Mouse (Mus musculus) heart, embryonic 15.5 days (tissue): ENCODE results near the gene Sort1. TPM values are rescaled to one million over a fixed set of nuclear protein-coding genes. Genes with fewer than 3 reads are reported as not detected.

ENCODE experiments used
- ATAC-seq: fragments of 200-750 bp; cut with Nextera tagmentation; replicated peaks from 2 replicates; pipeline ENCODE4 v1.8.0; 2017; ENCODE audit warnings: low read depth, moderate TSS enrichment; ENCODE audit not compliant: insufficient number of reproducible peaks, insufficient read depth, low FRiP score
- H3K27ac ChIP-seq: fragments of 300-500 bp; sonication (generic); 2 replicates; pipeline ENCODE4 v1.5.1; 2015; ENCODE audit warnings: mild to moderate bottlenecking, inconsistent platforms
- H3K27me3 ChIP-seq: fragments of 300-500 bp; sonication (generic); 2 replicates; pipeline ENCODE4 v1.6.1; 2015; ENCODE audit warnings: inconsistent platforms
- H3K36me3 ChIP-seq: fragments of 300-500 bp; sonication (generic); 2 replicates; pipeline ENCODE4 v1.6.1; 2015; ENCODE audit warnings: mild to moderate bottlenecking, inconsistent platforms
- H3K4me1 ChIP-seq: fragments of 300-500 bp; sonication (generic); replicated peaks from 2 replicates; pipeline ENCODE4 v1.6.1; 2015; ENCODE audit warnings: inconsistent platforms
- H3K4me2 ChIP-seq: fragments of 300-500 bp; sonication (generic); 2 replicates; pipeline ENCODE4 v1.6.1; 2015; ENCODE audit warnings: inconsistent platforms, mild to moderate bottlenecking, moderate library complexity
- H3K4me3 ChIP-seq: fragments of 300-500 bp; sonication (generic); 2 replicates; pipeline ENCODE4 v1.5.1; 2015; ENCODE audit warnings: mild to moderate bottlenecking, inconsistent platforms
- H3K9ac ChIP-seq: fragments of 300-500 bp; sonication (generic); 2 replicates; pipeline ENCODE4 v1.6.1; 2015; ENCODE audit warnings: mild to moderate bottlenecking, inconsistent platforms
- H3K9me3 ChIP-seq: fragments of 300-500 bp; sonication (generic); replicated peaks from 2 replicates; pipeline ENCODE4 v1.6.1; 2016; ENCODE audit warnings: inconsistent platforms
- WGBS: fragments of 180-500 bp; shearing (Covaris S2); methylation state at CpG from one replicate; pipeline ENCODE4 v1.1.7; 2015; ENCODE audit warnings: mixed read lengths; 5-methylcytosine and 5-hydroxymethylcytosine counted together
- polyA plus RNA-seq: library from polyadenylated mRNA; unstranded; fragments of >200 nt; fragmentation: Nextera tagmentation; extraction: Ambion mirVana; gene quantifications from 2 replicates; pipeline ENCODE4 v1.2.1, GENCODE M21; 2015

Gene Sort1
- polyA plus RNA-seq, 1 experiment from 2014 or later, result 10.2 TPM

DNA sequence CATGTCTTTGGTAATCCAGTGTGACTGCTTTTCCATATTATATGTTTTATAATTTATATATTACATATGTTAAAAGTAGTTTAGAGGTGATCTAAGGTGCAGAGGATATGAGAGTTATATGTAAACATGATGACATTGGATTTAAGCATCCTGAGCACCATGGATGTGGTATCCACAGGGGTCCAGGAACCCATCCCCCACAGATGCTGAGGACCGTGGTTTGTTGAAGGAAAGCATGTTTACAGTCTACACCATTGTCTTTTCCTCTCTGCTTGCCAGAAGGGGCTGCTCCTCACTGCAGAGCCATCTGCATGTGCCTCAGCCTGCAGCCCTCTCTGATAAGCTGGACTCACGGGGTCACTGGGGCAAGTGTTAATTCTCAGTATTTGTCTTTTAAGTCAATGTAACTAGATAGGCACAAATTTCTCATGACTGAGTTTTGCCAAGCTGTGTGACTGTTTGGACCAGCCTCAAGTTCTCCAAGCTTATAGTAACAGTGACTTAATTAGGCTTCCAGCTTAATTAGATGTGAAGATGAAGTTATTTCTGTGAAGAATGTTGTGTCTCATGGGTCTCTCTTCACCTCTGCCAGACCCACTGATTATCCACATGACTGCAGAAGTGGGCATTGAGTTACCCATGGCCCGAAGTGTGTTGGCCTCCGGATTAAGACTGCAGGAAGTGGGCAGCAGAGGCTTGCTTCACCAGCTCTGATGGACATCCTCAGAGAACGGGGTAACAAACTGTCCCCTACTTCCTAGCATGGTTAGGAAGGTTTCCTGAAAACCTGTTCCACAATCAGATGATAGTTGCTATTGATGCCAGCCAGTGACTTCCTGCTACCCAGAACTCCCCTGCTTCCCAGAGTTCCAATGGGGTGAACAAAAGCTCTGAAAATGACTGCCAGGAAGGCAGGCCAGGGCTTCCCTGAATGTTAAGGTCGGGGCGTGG lies 14.0 kb downstream of the Sort1 start:
- Histone ChIP-seq H3K36me3 (no peaks in the 10 kb centered on the region), H3K9me3 (no peaks in the 10 kb centered on the region), H3K9ac (no peak overlapping the region), H3K4me3 (no peak overlapping the region), H3K4me1 (peaks cover 46% of the 10 kb centered on the region), H3K4me2 (no peak overlapping the region), H3K27me3 (no peaks in the 10 kb centered on the region), H3K27ac (peak overlapping the region; percentile 20)
- ATAC-seq, result no peak; the same call in 1 of the 2 replicates
- 52% methylated on average over 7 of the region's 7 CpGs for WGBS

GRCm38 (mm10) chr3:108300455-108301030 lies 16.7 kb downstream of the Sort1 start:
- H3K4me2 ChIP-seq, result no peak overlapping the region
- no peaks in the 10 kb centered on the region for H3K36me3 ChIP-seq
- H3K27me3 ChIP-seq, result no peaks in the 10 kb centered on the region
- WGBS, result 83% methylated on average over 6 of the region's 6 CpGs
- no peak overlapping the region for H3K9ac ChIP-seq
- H3K4me1 ChIP-seq, result peaks cover 30% of the 10 kb centered on the region
- ATAC-seq, result no peak
- H3K27ac ChIP-seq, result no peak overlapping the region
- H3K4me3 ChIP-seq, result no peak overlapping the region
- no peaks in the 10 kb centered on the region for H3K9me3 ChIP-seq

DNA sequence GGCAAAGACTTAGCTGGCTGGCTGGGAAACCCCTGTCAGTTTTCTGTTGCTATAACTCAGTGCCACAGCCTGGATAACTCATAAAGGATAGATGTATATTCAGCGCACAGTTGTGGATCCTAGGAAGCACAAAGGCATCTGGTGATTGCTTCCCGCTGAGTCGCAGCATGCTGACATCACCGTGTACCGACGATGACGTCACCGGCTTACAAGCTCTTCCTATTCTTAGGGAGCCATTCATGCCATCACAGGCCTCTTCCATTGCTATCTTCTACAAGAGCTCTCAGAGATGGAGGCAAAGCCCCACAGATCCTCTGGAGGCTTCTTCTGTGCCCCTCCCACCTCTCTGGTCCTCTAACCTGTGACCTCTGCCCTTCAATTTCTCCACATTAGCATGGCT lies 19.8 kb downstream of the Sort1 start:
- Histone ChIP-seq H3K4me3 (no peak overlapping the region), H3K9ac (no peak overlapping the region), H3K4me2 (no peak overlapping the region), H3K27ac (no peak overlapping the region), H3K9me3 (no peaks in the 10 kb centered on the region), H3K36me3 (no peaks in the 10 kb centered on the region), H3K4me1 (peaks cover 13% of the 10 kb centered on the region), H3K27me3 (no peaks in the 10 kb centered on the region)
- 81% methylated on average over 8 of the region's 8 CpGs for WGBS
- no peak for ATAC-seq

DNA sequence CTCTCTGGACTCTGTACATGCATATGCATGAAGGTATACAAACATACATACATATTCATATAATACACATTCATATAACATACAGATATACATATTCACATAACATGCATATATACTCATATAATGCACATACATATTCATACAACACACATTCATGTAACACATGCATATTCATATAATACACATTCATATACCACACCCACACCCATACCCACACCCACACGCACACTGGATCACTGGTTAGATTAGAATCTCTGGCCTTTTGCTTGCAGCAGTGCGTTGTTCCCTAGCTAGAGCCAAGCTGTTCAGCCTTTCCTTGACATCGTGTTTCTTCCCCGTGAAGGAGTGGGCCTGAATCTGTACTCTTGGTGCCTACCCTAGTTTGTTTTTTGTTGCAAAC lies 20.9 kb downstream of the Sort1 start:
- H3K4me2 ChIP-seq, result no peak overlapping the region
- whole genome bisulfite sequencing, result 83% methylated on average over 4 of the region's 4 CpGs
- ATAC-seq, result no peak
- H3K4me3 ChIP-seq, result no peak overlapping the region
- H3K9ac ChIP-seq, result no peak overlapping the region
- no peaks in the 10 kb centered on the region for H3K36me3 ChIP-seq
- H3K27ac ChIP-seq, result no peak overlapping the region
- H3K4me1 ChIP-seq, result peaks cover 14% of the 10 kb centered on the region
- H3K27me3 ChIP-seq, result no peaks in the 10 kb centered on the region
- no peaks in the 10 kb centered on the region for H3K9me3 ChIP-seq

DNA sequence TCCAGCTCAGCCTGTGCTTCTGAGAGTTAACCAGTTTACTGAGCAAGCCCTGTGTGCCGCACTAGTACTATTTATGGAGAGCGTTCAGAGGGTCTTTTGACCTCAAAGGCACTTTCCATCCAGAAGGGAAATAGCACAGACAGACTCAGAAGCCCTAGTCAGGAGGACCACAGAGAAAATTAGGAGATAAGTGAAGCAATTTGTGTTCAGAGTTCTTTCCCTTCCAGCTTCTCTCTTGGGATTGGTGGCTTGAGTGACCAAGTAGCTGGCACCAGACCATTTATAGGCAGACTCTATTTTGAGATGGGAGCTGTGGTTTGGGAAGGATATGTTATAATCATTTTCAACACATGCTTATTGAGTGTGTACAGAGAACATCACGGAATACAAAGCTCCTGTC lies 22.5 kb downstream of the Sort1 start:
- Histone ChIP-seq H3K36me3 (no peaks in the 10 kb centered on the region), H3K27me3 (no peaks in the 10 kb centered on the region), H3K4me3 (no peak overlapping the region), H3K4me1 (peaks cover 28% of the 10 kb centered on the region), H3K27ac (peak overlapping the region; percentile 81), H3K9ac (0 out of 2 replicates have a peak overlapping the region, but pooled peaks have one; percentile 19), H3K9me3 (no peaks in the 10 kb centered on the region), H3K4me2 (peak overlapping the region; percentile 19)
- WGBS, result 24% methylated on average over 3 of the region's 3 CpGs
- ATAC-seq, result peak; percentile 37; the same call in 1 of the 2 replicates

DNA sequence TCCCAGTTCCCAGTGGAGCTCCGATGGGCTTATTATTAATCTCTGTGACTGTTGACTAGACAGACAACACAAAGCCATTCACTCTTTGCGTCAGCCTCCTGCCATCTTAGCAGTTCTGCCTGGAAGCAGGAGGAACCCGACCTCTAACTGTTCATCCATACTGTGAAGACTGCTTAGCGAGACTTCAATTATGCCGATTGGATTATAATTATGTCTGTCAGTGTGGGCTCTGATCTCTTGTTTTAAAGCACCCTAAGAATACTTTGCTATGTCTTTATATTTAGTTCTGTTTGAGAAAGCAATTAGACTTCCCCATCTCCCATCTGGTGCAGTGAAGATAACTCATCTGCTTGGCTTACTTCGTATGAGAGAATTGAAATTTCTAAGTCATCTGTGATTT lies 23.6 kb downstream of the Sort1 start:
- Histone ChIP-seq H3K27ac (no peak overlapping the region), H3K36me3 (no peaks in the 10 kb centered on the region), H3K4me3 (no peak overlapping the region), H3K4me2 (no peak overlapping the region), H3K4me1 (peaks cover 30% of the 10 kb centered on the region), H3K27me3 (no peaks in the 10 kb centered on the region), H3K9me3 (no peaks in the 10 kb centered on the region), H3K9ac (no peak overlapping the region)
- ATAC-seq, result no peak
- 85% methylated on average over 6 of the region's 6 CpGs for WGBS

DNA sequence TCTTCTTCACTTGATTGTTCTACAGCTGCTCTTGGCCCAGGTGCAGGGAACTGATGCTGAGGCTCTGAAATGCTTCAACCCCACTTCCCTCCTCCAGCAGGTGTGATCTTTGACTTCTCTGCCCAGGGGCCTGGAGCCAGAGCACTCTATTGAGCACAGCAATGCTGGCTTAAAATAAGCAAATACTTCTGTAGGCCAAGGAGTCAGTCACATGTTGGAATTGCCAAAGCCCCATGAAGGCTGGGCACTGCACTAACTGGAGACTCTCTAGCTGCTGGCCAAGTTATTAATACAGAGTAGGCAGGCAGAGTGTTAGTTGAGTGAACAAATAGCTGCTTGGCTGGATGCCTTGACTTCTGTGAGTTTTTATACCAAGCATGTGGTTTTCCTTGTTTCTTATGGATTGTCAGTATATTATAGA lies 27.0 kb downstream of the Sort1 start:
- Histone ChIP-seq H3K36me3 (no peaks in the 10 kb centered on the region), H3K4me3 (no peak overlapping the region), H3K4me2 (no peak overlapping the region), H3K4me1 (peaks cover 36% of the 10 kb centered on the region), H3K9me3 (no peaks in the 10 kb centered on the region), H3K27ac (peak overlapping the region; percentile 66), H3K27me3 (no peaks in the 10 kb centered on the region), H3K9ac (no peak overlapping the region)
- no peak for ATAC-seq

DNA sequence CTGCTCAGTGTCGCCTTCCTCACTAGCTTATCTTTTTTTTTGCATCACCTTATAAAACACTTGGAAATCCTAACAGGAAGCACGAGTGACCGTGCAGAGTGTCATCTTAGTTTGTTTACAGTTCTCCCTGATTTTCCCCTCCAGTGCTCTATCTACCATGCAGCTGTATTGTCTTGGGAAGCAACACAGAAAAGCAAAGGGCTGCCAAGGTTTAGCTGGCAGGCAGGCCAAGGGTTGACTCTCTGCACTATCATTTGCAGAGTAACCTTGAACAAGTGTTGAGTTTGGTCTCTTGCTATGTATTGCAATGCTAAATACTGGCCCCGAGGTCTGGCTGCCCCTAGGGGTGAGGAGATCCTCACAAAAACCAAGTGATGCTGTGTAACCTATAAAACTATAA lies 27.8 kb downstream of the Sort1 start:
- Histone ChIP-seq H3K27ac (no peak overlapping the region), H3K9me3 (no peaks in the 10 kb centered on the region), H3K4me2 (no peak overlapping the region), H3K27me3 (no peaks in the 10 kb centered on the region), H3K4me1 (peaks cover 34% of the 10 kb centered on the region), H3K36me3 (no peaks in the 10 kb centered on the region), H3K9ac (no peak overlapping the region), H3K4me3 (no peak overlapping the region)
- WGBS, result 70% methylated on average over 4 of the region's 4 CpGs
- ATAC-seq, result no peak; the same call in 1 of the 2 replicates

GRCm38 (mm10) chr3:108312414-108312813 lies 28.5 kb downstream of the Sort1 start:
- Histone ChIP-seq H3K4me1 (peaks cover 34% of the 10 kb centered on the region), H3K4me2 (no peak overlapping the region), H3K4me3 (no peak overlapping the region), H3K9me3 (no peaks in the 10 kb centered on the region), H3K27me3 (no peaks in the 10 kb centered on the region), H3K27ac (no peak overlapping the region), H3K9ac (no peak overlapping the region), H3K36me3 (no peaks in the 10 kb centered on the region)
- ATAC-seq, result no peak

DNA sequence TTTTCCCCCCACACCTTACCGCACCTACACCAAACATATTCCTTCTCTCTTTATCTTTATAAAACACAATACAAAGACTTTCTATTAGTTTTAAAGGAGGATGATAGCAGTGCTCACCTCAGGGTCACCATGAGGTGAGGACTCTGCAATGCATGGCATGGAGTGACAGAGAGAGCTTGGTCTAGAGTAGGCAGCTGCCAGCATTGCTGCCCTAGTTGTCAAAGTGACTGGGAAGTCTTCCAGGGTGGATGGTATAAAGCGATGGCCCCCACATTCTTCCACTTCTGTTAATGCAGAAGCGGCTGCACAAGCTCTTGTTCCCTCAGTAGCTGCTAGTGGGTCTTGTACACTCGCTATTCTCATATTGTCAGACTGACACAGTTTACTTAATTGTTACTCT lies 29.3 kb downstream of the Sort1 start:
- Histone ChIP-seq H3K4me3 (no peak overlapping the region), H3K36me3 (no peaks in the 10 kb centered on the region), H3K27me3 (no peaks in the 10 kb centered on the region), H3K27ac (peak overlapping the region; percentile 56; the same call in 1 of the 2 replicates), H3K4me1 (peaks cover 29% of the 10 kb centered on the region), H3K9me3 (no peaks in the 10 kb centered on the region), H3K4me2 (no peak overlapping the region), H3K9ac (no peak overlapping the region)
- 71% methylated on average over 4 of the region's 4 CpGs for WGBS
- ATAC-seq, result no peak

- WGBS, result 74% methylated on average over 8 of the region's 8 CpGs
- Histone ChIP-seq H3K27me3 (no peaks in the 10 kb centered on the region), H3K4me3 (no peak overlapping the region), H3K9ac (no peak overlapping the region), H3K36me3 (no peaks in the 10 kb centered on the region), H3K9me3 (no peaks in the 10 kb centered on the region), H3K4me2 (no peak overlapping the region), H3K27ac (no peak overlapping the region), H3K4me1 (peaks cover 32% of the 10 kb centered on the region)
- ATAC-seq, result no peak
These were observed 30.3 kb downstream of the Sort1 start for GRCm38 (mm10) chr3:108314038-108314675.
